Mouse (Mus musculus) forebrain, postnatal 0 days (tissue): ENCODE measurements around the gene Tmem26. TPM values are rescaled to one million over a fixed set of nuclear protein-coding genes. Genes with fewer than 3 reads are reported as not detected.
"Not testable (repeated sequence)": the region's sequence is repeated elsewhere in the genome, so short reads cannot be mapped to it uniquely, and the experiment has no call there.

Experiments
- ATAC-seq: fragments of 200-750 bp; cut with Nextera tagmentation; 2 replicates; pipeline ENCODE4 v1.8.0; 2017; ENCODE audit warnings: mild to moderate bottlenecking, moderate library complexity
- DNase-seq: peaks from one replicate; pipeline ENCODE4 v3.0.0-alpha.2; 2015
- H3K27ac ChIP-seq: fragments of 300-500 bp; sonication (generic); 2 replicates; pipeline ENCODE4 v1.5.1; 2014; ENCODE audit warnings: low read depth, mild to moderate bottlenecking, antibody characterized with exemption, low read length, moderate library complexity, mixed read lengths
- H3K27me3 ChIP-seq: fragments of 300-500 bp; sonication (generic); 2 replicates; pipeline ENCODE4 v1.6.1; 2014; ENCODE audit warnings: mild to moderate bottlenecking, low read length, mixed read lengths; ENCODE audit not compliant: insufficient read depth
- H3K36me3 ChIP-seq: fragments of 300-500 bp; sonication (generic); 2 replicates; pipeline ENCODE4 v1.6.1; 2014; ENCODE audit warnings: mild to moderate bottlenecking, moderate library complexity; ENCODE audit not compliant: insufficient read depth
- H3K4me1 ChIP-seq: fragments of 300-500 bp; sonication (generic); 2 replicates; pipeline ENCODE4 v1.6.1; 2014; ENCODE audit warnings: antibody characterized with exemption; ENCODE audit not compliant: insufficient read depth
- H3K4me2 ChIP-seq: fragments of 300-500 bp; sonication (generic); 2 replicates; pipeline ENCODE4 v1.6.1; 2014; ENCODE audit warnings: low read depth, mild to moderate bottlenecking, moderate library complexity
- H3K4me3 ChIP-seq: fragments of 300-500 bp; sonication (generic); 2 replicates; pipeline ENCODE4 v1.5.1; 2014; ENCODE audit warnings: low read depth, low read length, mixed read lengths
- H3K9ac ChIP-seq: fragments of 300-500 bp; sonication (generic); 2 replicates; pipeline ENCODE4 v1.6.1; 2014; ENCODE audit warnings: mild to moderate bottlenecking
- H3K9me3 ChIP-seq: fragments of 300-500 bp; sonication (generic); 2 replicates; pipeline ENCODE4 v1.6.1; 2016; ENCODE audit warnings: low read length
- CTCF ChIP-seq: sonication (generic); IDR thresholded peaks from 2 replicates; pipeline ENCODE4 v1.5.1; 2016; ENCODE audit warnings: antibody characterized with exemption, control low read depth, low read depth
- WGBS: fragments of 180-500 bp; shearing (Covaris S2); extraction: QIAGEN DNeasy Blood & Tissue Kit; methylation state at CpG from one replicate; pipeline ENCODE4 v1.1.7; 2014; 5-methylcytosine and 5-hydroxymethylcytosine counted together
- polyA plus RNA-seq: library from polyadenylated mRNA; unstranded; fragments of >200 nt; fragmentation: Nextera tagmentation; extraction: Ambion mirVana; gene quantifications from 2 replicates; pipeline ENCODE4 v1.2.1, GENCODE M21; 2015
- total RNA-seq: library from RNA; depleted of rRNA; stranded (reverse); fragments of >200 nt; gene quantifications from 2 replicates; pipeline ENCODE4 v1.2.3, GENCODE M21; 2014

Gene Tmem26
- total and polyA plus RNA-seq, 2 experiments from 2014 or later: 3.8 to 6.1 TPM

DNA sequence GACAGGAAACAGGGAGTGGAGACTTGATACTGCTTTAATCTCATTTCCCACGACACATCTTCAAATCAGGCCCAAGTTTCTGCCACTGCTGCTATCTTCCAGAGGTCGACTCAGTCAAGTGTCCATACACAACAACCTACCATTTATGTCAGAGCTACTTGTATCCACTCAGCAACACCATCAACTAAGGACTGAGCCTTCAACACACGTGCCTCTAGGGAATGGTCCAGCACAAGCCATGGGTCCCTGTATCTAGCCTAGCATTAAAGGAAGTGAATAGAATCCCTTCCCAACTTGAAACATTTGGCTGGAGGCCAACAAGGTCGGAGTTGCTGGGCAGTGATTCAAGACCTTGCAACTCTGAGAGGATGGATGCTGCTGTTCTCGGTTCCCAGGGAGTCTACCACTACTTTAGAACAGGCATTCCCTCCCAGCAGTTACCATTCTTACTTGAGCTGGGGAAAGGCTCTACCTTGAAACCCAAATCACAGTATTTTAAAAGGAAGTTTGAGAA lies 2.5 kb upstream of the Tmem26 start:
- 63% methylated on average over 5 of the region's 5 CpGs for WGBS

DNA sequence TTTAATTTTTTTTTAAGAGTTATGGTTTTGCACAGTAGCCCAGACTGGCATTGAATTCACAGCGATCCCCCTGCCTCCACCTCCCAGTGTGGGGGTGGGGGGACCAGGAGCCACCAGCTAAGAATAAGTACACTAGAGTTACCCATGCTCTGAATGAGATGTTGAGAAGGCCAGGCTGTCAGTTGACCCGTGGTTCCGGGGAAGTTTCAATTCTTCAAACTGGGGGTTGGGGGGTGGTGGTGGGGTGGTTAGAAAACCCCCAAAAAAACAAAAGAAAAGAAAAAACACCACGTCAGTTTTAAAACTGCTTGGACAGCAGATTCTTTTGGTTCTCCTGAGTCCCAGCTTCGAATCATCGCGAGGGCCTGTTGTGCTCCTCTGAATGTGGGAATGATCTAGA lies 431 bp upstream of the Tmem26 start:
- ATAC-seq: no peak
- Histone ChIP-seq H3K9me3 (no peaks in the 10 kb centered on the region), H3K36me3 (no peaks in the 10 kb centered on the region), H3K9ac (no peak overlapping the region), H3K4me2 (no peak overlapping the region; the same call in 1 of the 2 replicates), H3K4me3 (no peak overlapping the region), H3K27me3 (no peaks in the 10 kb centered on the region), H3K27ac (no peak overlapping the region), H3K4me1 (peaks cover 7% of the 10 kb centered on the region; the same call in 1 of the 2 replicates)
- DNase-seq: no peak
- 42% methylated on average over 7 of the region's 7 CpGs for WGBS
- no peak for TF ChIP-seq CTCF

More for the DNA sequence above, 2.5 kb upstream of the Tmem26 start:
- DNase-seq (no peak), ATAC-seq (no peak)
- Histone ChIP-seq H3K9ac (no peak overlapping the region), H3K27ac (no peak overlapping the region), H3K4me2 (no peak overlapping the region), H3K27me3 (no peaks in the 10 kb centered on the region), H3K36me3 (no peaks in the 10 kb centered on the region), H3K9me3 (no peaks in the 10 kb centered on the region), H3K4me3 (no peak overlapping the region), H3K4me1 (peaks cover 7% of the 10 kb centered on the region; the same call in 1 of the 2 replicates)
- TF ChIP-seq CTCF: no peak

DNA sequence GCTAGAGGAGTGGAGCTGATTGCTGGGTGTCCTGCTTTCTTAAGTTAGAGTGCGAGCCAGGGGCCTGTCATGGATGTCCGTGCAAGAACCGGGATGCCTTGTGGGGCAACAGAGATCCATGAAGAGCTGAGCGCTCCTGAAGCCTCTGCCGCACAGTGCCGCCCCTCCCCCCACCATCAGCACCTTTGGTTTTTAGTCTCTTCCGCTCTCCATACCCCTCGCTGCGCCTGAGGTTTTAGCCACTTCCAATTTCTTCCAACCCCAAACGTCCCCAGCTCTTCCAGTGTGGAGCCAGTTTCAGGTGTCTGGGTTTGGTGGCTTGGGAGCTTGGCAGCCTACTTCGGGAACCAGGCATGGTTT lies 895 bp downstream of the Tmem26 start:
- Histone ChIP-seq H3K27me3 (no peaks in the 10 kb centered on the region), H3K9ac (peak overlapping the region; percentile 41), H3K36me3 (no peaks in the 10 kb centered on the region), H3K4me1 (peaks cover 7% of the 10 kb centered on the region; the same call in 1 of the 2 replicates), H3K27ac (no peak overlapping the region), H3K9me3 (no peaks in the 10 kb centered on the region), H3K4me2 (peak overlapping the region; percentile 79), H3K4me3 (peak overlapping the region; percentile 39)
- 4% methylated on average over 11 of the region's 11 CpGs for WGBS
- DNase-seq: peak; percentile 51
- ATAC-seq: peak; percentile 38; the same call in 1 of the 2 replicates
- TF ChIP-seq CTCF: no peak

DNA sequence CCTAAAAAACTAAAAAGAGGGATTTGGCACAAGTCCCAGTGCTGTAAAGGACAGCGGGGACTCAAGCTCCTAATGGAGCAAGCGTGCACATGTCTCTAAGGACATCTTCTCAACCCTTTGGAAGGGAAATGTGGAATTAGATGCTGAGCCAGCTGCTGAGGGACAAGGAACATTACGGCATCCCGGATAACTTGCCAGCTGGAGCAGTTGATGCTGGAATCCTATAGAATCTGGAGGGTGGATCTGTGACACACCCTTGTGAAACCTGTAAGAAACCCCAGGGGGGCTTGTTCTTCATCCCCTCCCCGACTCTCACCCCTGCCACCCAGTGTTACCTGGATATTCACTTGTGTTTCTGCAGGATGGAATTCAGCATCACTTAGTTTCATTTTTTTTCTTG lies 4.0 kb downstream of the Tmem26 start:
- no peak for ATAC-seq

DNA sequence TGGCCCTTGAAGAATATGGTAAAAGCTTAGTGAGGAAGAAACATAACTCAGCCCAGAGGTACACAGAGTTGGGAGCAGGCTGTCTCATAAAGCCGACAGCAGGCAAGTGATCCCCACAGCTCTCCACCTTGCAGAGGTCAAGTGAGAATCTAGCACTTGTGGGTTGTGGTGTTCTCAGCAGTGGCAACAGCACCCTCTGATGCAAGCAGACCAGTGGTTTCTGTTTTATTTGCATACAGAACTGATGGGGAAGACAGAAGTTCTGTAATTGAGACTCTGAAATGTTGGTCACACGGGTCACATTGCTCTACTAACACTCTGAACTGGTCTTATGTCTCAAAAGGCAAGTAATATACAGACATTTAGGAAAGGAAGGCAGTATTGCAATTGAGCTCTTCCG lies 12.2 kb downstream of the Tmem26 start:
- DNase-seq (no peak), ATAC-seq (no peak)
- TF ChIP-seq CTCF: no peak
- WGBS: 89% methylated on average over 3 of the region's 3 CpGs
- Histone ChIP-seq H3K9ac (no peak overlapping the region), H3K9me3 (no peaks in the 10 kb centered on the region), H3K27ac (no peak overlapping the region), H3K36me3 (no peaks in the 10 kb centered on the region), H3K27me3 (no peaks in the 10 kb centered on the region), H3K4me1 (no peaks in the 10 kb centered on the region), H3K4me2 (no peak overlapping the region), H3K4me3 (no peak overlapping the region)

More for the DNA sequence above, 4.0 kb downstream of the Tmem26 start:
- Histone ChIP-seq H3K4me3 (no peak overlapping the region), H3K27ac (no peak overlapping the region), H3K4me1 (peaks cover 7% of the 10 kb centered on the region; the same call in 1 of the 2 replicates), H3K27me3 (no peaks in the 10 kb centered on the region), H3K36me3 (no peaks in the 10 kb centered on the region), H3K4me2 (no peak overlapping the region), H3K9me3 (no peaks in the 10 kb centered on the region), H3K9ac (no peak overlapping the region)
- TF ChIP-seq CTCF: no peak
- WGBS: 63% methylated on average over 5 of the region's 5 CpGs
- no peak for DNase-seq

DNA sequence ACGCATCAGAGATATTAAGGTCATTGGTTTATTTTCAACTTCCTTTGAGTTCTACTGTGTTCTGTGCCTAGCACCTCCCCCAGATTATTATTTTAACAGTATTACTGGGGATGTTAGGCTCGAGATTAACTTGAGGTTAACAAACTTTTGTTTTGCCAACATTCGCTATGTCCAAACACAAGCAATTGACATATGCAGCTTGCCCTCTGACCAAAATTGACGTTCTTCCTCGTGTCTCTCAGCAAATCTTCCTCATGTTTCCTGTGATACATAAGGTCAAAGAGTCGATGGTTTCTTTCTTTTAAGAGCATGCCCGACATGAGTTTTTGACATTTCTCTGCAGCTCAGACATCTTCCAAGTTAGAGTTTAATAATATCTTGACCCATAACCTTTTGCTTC lies 13.9 kb downstream of the Tmem26 start:
- Histone ChIP-seq H3K27ac (no peak overlapping the region), H3K27me3 (no peaks in the 10 kb centered on the region), H3K4me2 (no peak overlapping the region), H3K4me3 (no peak overlapping the region), H3K36me3 (no peaks in the 10 kb centered on the region), H3K9ac (no peak overlapping the region), H3K4me1 (no peaks in the 10 kb centered on the region), H3K9me3 (no peaks in the 10 kb centered on the region)
- ATAC-seq (no peak), DNase-seq (no peak)
- no peak for TF ChIP-seq CTCF
- WGBS: 78% methylated on average over 7 of the region's 7 CpGs

DNA sequence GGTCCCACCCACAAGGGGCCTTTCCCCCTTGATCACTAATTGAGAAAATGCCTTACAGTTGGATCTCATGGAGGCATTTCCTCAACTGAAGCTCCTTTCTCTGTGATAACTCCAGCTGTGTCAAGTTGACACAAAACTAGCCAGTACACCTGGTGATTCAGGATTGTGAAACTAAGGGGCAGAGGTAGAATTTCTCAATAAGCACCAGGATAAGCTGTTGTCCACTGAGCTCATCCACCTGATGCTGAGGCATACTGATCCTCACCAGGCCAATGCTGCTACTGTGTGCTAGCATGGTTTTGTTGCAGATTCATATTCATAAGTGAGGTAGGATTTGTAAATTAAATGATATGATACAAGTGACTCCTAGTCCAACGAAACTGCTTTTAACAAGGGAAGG lies 15.5 kb downstream of the Tmem26 start:
- not testable (repeated sequence) for H3K9ac ChIP-seq, H3K4me1 ChIP-seq, H3K4me3 ChIP-seq, ATAC-seq, DNase-seq, H3K36me3 ChIP-seq, H3K9me3 ChIP-seq, H3K27ac ChIP-seq, H3K27me3 ChIP-seq, H3K4me2 ChIP-seq
- WGBS: 87% methylated on average over 1 of the region's 1 CpGs

DNA sequence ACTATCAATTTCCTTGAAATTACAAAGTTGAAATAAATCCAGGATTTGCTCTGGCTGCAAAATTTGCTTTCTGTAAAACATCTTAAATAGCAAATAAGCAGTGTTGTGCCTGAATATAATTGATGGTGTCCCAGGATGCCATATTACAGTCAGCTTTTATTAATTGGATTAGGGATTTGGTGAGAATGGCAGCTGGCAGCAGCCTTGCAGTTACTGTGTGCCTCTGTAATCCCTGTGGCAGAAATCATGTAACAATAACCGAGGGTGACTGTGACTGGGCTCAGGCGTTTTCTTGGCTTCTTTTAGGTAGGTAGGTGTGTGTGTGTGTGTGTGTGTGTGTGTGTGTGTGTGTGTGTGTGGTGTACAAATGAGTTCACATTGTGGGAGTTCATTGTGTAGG lies 16.8 kb downstream of the Tmem26 start:
- H3K4me1 ChIP-seq: no peaks in the 10 kb centered on the region
- H3K4me2 ChIP-seq: no peak overlapping the region
- no peak overlapping the region for H3K4me3 ChIP-seq
- ATAC-seq (no peak), DNase-seq (no peak)
- no peaks in the 10 kb centered on the region for H3K27me3 ChIP-seq
- no peaks in the 10 kb centered on the region for H3K36me3 ChIP-seq
- no peak overlapping the region for H3K27ac ChIP-seq
- TF ChIP-seq CTCF: no peak
- 61% methylated on average over 2 of the region's 2 CpGs for WGBS
- H3K9me3 ChIP-seq: no peaks in the 10 kb centered on the region
- H3K9ac ChIP-seq: no peak overlapping the region
